Mouse (Mus musculus) midbrain, embryonic 15.5 days (tissue): ENCODE measurements at regions not wholly inside any gene's neighbourhood (a gene's known extent, or its start where the extent isn't known, plus 50 kb on each side); places are given as distances from the start of the nearest gene placed in this dataset.

Source experiments
- ATAC-seq: fragments of 200-750 bp; cut with Nextera tagmentation; replicated peaks from 2 replicates; pipeline ENCODE4 v1.8.0; 2017; ENCODE audit warnings: moderate TSS enrichment
- H3K27ac ChIP-seq: fragments of 300-500 bp; sonication (generic); 2 replicates; pipeline ENCODE4 v1.5.1; 2015; ENCODE audit warnings: mild to moderate bottlenecking, inconsistent platforms
- H3K27me3 ChIP-seq: fragments of 300-500 bp; sonication (generic); replicated peaks from 2 replicates; pipeline ENCODE4 v1.6.1; 2015; ENCODE audit warnings: inconsistent platforms
- H3K36me3 ChIP-seq: fragments of 300-500 bp; sonication (generic); replicated peaks from 2 replicates; pipeline ENCODE4 v1.6.1; 2015; ENCODE audit warnings: inconsistent platforms
- H3K4me1 ChIP-seq: fragments of 300-500 bp; sonication (generic); 2 replicates; pipeline ENCODE4 v1.6.1; 2015; ENCODE audit warnings: inconsistent platforms
- H3K4me2 ChIP-seq: fragments of 300-500 bp; sonication (generic); 2 replicates; pipeline ENCODE4 v1.6.1; 2015; ENCODE audit warnings: inconsistent platforms, mild to moderate bottlenecking, moderate library complexity
- H3K4me3 ChIP-seq: fragments of 300-500 bp; sonication (generic); 2 replicates; pipeline ENCODE4 v1.5.1; 2015; ENCODE audit warnings: mild to moderate bottlenecking, inconsistent platforms
- H3K9ac ChIP-seq: fragments of 300-500 bp; sonication (generic); 2 replicates; pipeline ENCODE4 v1.6.1; 2015; ENCODE audit warnings: mild to moderate bottlenecking, inconsistent platforms
- H3K9me3 ChIP-seq: fragments of 300-500 bp; sonication (generic); 2 replicates; pipeline ENCODE4 v1.6.1; 2016; ENCODE audit warnings: inconsistent platforms
- WGBS: fragments of 180-500 bp; shearing (Covaris S2); methylation state at CpG from one replicate; pipeline ENCODE4 v1.1.7; 2015; ENCODE audit warnings: mixed read lengths; 5-methylcytosine and 5-hydroxymethylcytosine counted together

DNA sequence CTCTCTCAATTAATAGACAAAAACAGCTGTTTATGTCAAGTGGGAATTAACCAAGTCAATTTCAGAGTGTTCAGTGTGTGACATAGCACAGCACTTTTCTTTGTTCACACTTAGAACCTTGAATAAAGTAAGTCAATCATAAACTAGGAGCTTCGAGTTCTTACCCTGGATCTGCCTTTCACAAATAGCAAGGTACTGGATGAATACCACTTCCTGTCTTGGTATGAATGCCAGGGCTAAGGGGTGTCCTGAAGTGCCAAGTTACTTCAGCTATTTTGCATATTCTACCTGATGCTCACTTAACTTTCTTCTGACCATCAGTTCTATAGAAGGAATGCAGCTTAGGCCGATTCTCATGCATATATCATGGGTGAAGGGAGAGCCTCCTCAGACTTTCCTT lies 90.1 kb upstream of the Rasgrp1 start:
- H3K27me3 ChIP-seq: no peaks in the 10 kb centered on the region
- 80% methylated on average over 2 of the region's 2 CpGs for WGBS
- no peak for ATAC-seq
- no peaks in the 10 kb centered on the region for H3K4me1 ChIP-seq
- H3K4me3 ChIP-seq: no peak overlapping the region
- no peak overlapping the region for H3K4me2 ChIP-seq
- H3K36me3 ChIP-seq: no peaks in the 10 kb centered on the region
- H3K27ac ChIP-seq: no peak overlapping the region
- H3K9me3 ChIP-seq: no peaks in the 10 kb centered on the region
- H3K9ac ChIP-seq: no peak overlapping the region

DNA sequence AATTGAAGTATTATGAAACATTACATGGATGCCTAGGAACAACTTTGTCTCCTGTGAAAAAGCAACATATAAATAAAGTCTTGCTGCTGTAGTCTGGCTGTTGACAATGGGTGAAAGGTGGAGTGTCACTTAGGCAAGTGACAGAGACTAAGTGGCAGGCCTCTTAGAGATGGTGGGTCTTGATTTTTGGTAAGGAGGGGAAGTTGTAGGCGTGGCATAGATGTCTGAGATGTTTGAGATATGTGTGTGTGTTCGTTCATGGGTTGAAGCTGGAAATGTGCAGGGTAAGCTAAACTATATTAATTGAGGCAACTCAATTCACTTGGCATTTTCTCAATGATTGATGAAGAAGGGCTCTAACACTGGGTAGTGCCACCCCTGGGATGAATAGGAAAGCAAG lies 90.7 kb upstream of the Rasgrp1 start:
- Histone ChIP-seq H3K4me2 (no peak overlapping the region), H3K4me1 (no peaks in the 10 kb centered on the region), H3K27ac (no peak overlapping the region), H3K4me3 (no peak overlapping the region), H3K36me3 (no peaks in the 10 kb centered on the region), H3K9ac (no peak overlapping the region), H3K9me3 (no peaks in the 10 kb centered on the region), H3K27me3 (no peaks in the 10 kb centered on the region)
- ATAC-seq: no peak
- WGBS: 78% methylated on average over 2 of the region's 2 CpGs

DNA sequence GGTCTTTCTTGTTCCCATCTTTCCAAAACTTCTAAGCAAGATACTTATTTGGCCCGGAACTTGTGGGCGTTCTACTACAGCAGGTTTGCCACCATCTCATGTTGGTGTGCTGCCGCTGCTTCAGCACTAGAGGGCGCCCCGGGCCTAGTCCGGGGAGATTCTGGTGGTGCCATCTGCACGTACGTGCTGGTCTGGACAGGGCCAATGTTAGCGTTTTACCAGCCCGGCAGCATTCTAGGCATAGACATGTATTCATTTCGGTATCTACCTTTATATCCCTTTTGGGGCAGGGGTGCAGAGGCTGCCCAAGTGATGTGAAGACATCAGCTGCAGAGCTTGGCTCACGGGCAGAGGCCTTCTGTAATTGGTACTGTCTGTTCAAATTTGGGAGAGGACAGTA lies 95.3 kb upstream of the Rasgrp1 start:
- WGBS: 85% methylated on average over 12 of the region's 12 CpGs

GRCm38 (mm10) chr2:117438586-117439371 lies 96.0 kb upstream of the Rasgrp1 start:
- H3K36me3 ChIP-seq: no peaks in the 10 kb centered on the region
- no peaks in the 10 kb centered on the region for H3K27me3 ChIP-seq
- no peaks in the 10 kb centered on the region for H3K9me3 ChIP-seq
- no peak overlapping the region for H3K27ac ChIP-seq
- H3K4me3 ChIP-seq: no peak overlapping the region
- no peak overlapping the region for H3K4me2 ChIP-seq
- 70% methylated on average over 8 of the region's 8 CpGs for WGBS
- no peaks in the 10 kb centered on the region for H3K4me1 ChIP-seq
- peak; percentile 91 for ATAC-seq
- H3K9ac ChIP-seq: no peak overlapping the region

More for the DNA sequence above, 95.3 kb upstream of the Rasgrp1 start:
- Histone ChIP-seq H3K4me3 (no peak overlapping the region), H3K36me3 (no peaks in the 10 kb centered on the region), H3K4me1 (no peaks in the 10 kb centered on the region), H3K9me3 (no peaks in the 10 kb centered on the region), H3K27me3 (no peaks in the 10 kb centered on the region), H3K9ac (no peak overlapping the region), H3K4me2 (no peak overlapping the region), H3K27ac (no peak overlapping the region)
- no peak for ATAC-seq

DNA sequence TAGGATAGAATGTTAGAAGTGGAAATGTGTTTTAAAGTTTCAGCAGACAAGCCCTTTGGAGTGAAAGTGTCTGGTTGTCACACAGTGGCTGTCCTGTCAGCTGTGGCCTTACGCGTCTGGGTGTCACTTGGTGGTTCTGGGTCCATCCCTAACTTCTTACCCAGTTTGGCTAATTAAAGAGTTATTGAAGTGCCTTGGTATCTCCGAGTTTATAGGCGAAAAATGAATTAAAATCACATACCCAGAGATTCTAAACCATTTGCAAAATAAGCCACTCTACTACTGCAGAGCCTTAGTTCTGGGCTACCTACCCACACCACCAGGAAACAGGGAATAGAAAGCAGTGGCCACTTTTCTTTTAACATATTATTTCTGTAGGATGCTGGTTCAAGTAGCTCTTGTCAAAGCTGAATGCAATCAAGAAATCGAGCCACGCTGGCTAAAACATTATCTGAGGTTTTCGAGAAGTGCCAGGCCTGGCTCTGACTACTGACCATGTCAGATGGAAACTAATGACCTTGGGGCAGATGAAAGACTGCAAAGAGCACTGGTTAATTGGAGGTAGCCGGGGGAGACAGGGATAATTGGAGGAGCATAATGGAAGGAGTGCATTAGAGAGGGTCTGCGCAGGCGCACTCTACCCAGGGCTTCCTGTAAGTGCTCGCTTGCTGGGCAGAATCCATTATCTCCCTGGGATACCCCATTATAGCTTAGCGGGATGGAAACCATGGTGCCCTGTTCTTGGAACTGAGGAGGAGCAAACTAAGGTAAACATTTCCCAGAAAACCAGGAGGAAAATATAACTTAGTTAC lies 96.8 kb upstream of the Rasgrp1 start:
- Histone ChIP-seq H3K36me3 (no peaks in the 10 kb centered on the region), H3K4me1 (no peaks in the 10 kb centered on the region), H3K27ac (no peak overlapping the region), H3K9ac (no peak overlapping the region), H3K9me3 (no peaks in the 10 kb centered on the region), H3K27me3 (no peaks in the 10 kb centered on the region), H3K4me2 (0 out of 2 replicates have a peak overlapping the region, but pooled peaks have one; percentile 7), H3K4me3 (no peak overlapping the region)
- WGBS: 57% methylated on average over 12 of the region's 12 CpGs
- peak; percentile 82 for ATAC-seq

GRCm38 (mm10) chr2:117440801-117441281 lies 98.0 kb upstream of the Rasgrp1 start:
- H3K27ac ChIP-seq: no peak overlapping the region
- H3K4me1 ChIP-seq: no peaks in the 10 kb centered on the region
- no peaks in the 10 kb centered on the region for H3K9me3 ChIP-seq
- 86% methylated on average over 7 of the region's 7 CpGs for WGBS
- no peaks in the 10 kb centered on the region for H3K36me3 ChIP-seq
- H3K27me3 ChIP-seq: no peaks in the 10 kb centered on the region
- no peak overlapping the region for H3K4me2 ChIP-seq
- ATAC-seq: no peak
- H3K9ac ChIP-seq: no peak overlapping the region
- no peak overlapping the region for H3K4me3 ChIP-seq

- Histone ChIP-seq H3K4me2 (no peak overlapping the region), H3K4me3 (no peak overlapping the region), H3K9ac (no peak overlapping the region), H3K27me3 (no peaks in the 10 kb centered on the region), H3K36me3 (no peaks in the 10 kb centered on the region), H3K27ac (no peak overlapping the region), H3K9me3 (no peaks in the 10 kb centered on the region), H3K4me1 (no peaks in the 10 kb centered on the region)
- ATAC-seq: no peak
- 75% methylated on average over 4 of the region's 4 CpGs for WGBS
Measured at GRCm38 (mm10) chr2:117442862-117443261, 100.1 kb upstream of the Rasgrp1 start.

- H3K27ac ChIP-seq: no peak overlapping the region
- no peak overlapping the region for H3K4me3 ChIP-seq
Measured at GRCm38 (mm10) chr2:117444671-117445070, 101.9 kb upstream of the Rasgrp1 start.

GRCm38 (mm10) chr2:117446876-117447275 lies 104.1 kb upstream of the Rasgrp1 start:
- Histone ChIP-seq H3K27ac (no peak overlapping the region), H3K9ac (no peak overlapping the region), H3K36me3 (no peaks in the 10 kb centered on the region), H3K9me3 (no peaks in the 10 kb centered on the region), H3K4me3 (no peak overlapping the region), H3K4me2 (no peak overlapping the region), H3K4me1 (no peaks in the 10 kb centered on the region), H3K27me3 (no peaks in the 10 kb centered on the region)
- no peak for ATAC-seq
- WGBS: 89% methylated on average over 4 of the region's 4 CpGs

More at GRCm38 (mm10) chr2:117444671-117445070, 101.9 kb upstream of the Rasgrp1 start:
- no peaks in the 10 kb centered on the region for H3K4me1 ChIP-seq
- WGBS: 33% methylated on average over 5 of the region's 5 CpGs
- H3K36me3 ChIP-seq: no peaks in the 10 kb centered on the region
- H3K9me3 ChIP-seq: no peaks in the 10 kb centered on the region
- ATAC-seq: no peak
- H3K9ac ChIP-seq: no peak overlapping the region
- no peaks in the 10 kb centered on the region for H3K27me3 ChIP-seq
- H3K4me2 ChIP-seq: no peak overlapping the region

DNA sequence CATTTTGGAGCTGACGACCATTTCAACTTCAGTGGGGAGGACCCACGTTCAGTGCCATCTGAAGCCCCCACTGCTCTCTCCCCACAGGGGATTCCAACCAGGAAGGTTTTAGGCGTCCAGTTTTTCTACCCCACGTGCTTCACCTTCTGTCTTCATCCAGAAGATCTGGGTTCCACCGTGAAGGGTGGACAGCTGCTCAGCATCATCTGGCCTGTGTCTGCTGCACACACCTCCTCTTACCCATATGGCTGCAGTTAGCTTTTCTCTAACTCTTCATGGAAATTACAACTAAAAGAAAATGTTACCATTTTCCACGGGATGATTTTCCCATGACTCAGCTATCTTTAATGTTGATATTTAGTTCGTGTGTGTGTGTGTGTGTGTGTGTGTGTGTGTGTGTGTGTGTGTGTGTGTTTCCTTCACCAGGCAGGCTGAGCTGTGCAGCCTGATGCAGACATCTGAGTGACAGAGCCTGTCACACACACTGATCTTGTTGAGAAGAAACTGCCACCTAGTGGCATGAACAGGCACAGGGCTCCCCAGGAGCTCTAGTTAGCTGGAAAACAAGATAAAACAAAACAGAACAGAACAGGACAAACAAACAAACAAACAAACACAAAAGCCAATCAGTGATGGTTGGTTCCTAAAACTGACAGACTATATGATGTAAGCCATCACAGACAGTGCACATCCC lies 107.5 kb upstream of the Rasgrp1 start:
- Histone ChIP-seq H3K9ac (no peak overlapping the region), H3K4me1 (no peaks in the 10 kb centered on the region; the same call in 1 of the 2 replicates), H3K27me3 (no peaks in the 10 kb centered on the region), H3K36me3 (no peaks in the 10 kb centered on the region), H3K9me3 (no peaks in the 10 kb centered on the region), H3K4me2 (no peak overlapping the region), H3K4me3 (no peak overlapping the region), H3K27ac (no peak overlapping the region)
- peak; percentile 76 for ATAC-seq
- 56% methylated on average over 7 of the region's 7 CpGs for WGBS

DNA sequence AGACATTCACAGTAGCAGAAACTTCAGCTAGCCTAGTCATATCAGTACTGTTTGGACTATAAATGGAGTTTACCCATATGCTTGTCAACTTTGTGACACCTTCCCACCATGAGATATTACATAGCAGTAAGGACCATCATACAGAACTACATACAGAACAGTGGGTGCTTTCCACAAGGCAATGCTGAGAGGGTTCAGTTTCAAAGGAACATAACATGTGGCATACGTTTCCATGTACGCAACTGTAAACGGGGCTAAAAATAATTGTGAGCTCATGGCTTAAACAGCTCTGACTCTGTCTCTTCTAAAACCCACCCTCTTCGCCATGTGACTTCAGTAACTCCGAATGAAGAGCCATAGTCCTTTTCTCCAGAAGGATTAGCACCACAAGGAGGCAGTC lies 109.0 kb upstream of the Rasgrp1 start:
- Histone ChIP-seq H3K36me3 (no peaks in the 10 kb centered on the region), H3K27ac (no peak overlapping the region), H3K9ac (no peak overlapping the region), H3K4me2 (no peak overlapping the region), H3K4me3 (no peak overlapping the region), H3K9me3 (no peaks in the 10 kb centered on the region), H3K27me3 (no peaks in the 10 kb centered on the region), H3K4me1 (peaks cover 10% of the 10 kb centered on the region)
- ATAC-seq: no peak
- 82% methylated on average over 5 of the region's 5 CpGs for WGBS

DNA sequence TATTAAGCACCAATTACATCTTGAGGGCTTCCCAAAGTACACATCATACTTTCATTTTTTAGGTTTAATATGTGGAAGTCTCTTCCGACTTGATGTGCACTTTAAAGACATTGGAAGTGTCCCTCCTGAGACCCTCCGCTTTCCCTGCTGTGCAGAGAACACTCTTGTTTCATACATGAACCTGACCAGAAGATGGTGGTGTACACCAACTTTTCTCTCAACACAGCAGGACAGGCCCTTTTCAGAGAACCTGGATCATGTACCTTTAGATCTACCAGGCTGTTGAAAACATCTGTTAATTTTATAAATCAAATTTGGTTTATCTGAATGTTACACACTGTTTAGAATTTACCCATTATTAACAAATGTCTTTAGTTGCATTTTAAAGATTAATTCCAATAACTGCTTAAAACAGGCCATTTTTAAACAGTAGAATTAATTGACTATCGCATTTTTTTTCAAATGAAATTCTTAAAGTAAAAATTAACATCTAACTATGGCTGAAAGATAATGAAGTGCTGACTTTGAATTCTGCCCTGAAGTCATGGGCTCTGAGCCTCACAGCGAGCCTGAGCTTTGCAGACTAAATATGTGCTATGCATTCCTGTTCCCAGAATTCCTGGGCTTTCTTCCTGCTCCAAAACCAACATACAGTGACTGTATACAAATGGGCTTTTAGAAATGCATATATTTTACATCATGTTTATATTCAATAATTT lies 112.4 kb upstream of the Rasgrp1 start:
- H3K4me1 ChIP-seq: peaks cover 10% of the 10 kb centered on the region
- peak; percentile 82 for ATAC-seq
- H3K4me3 ChIP-seq: no peak overlapping the region
- H3K36me3 ChIP-seq: no peaks in the 10 kb centered on the region
- WGBS: 60% methylated on average over 4 of the region's 4 CpGs
- H3K4me2 ChIP-seq: no peak overlapping the region
- H3K27ac ChIP-seq: no peak overlapping the region
- no peaks in the 10 kb centered on the region for H3K27me3 ChIP-seq
- no peak overlapping the region for H3K9ac ChIP-seq
- H3K9me3 ChIP-seq: no peaks in the 10 kb centered on the region
